Mouse (Mus musculus) lung, postnatal 0 days (tissue): ENCODE measurements at regions not wholly inside any gene's neighbourhood (a gene's known extent, or its start where the extent isn't known, plus 50 kb on each side); places are given as distances from the start of the nearest gene placed in this dataset.

Experiments
- ATAC-seq: fragments of 200-750 bp; cut with Nextera tagmentation; 2 replicates; pipeline ENCODE4 v1.8.0; 2017; ENCODE audit warnings: moderate library complexity
- DNase-seq: peaks from one replicate; pipeline ENCODE4 v3.0.0-alpha.2; 2016; ENCODE audit warnings: low spot score
- H3K27ac ChIP-seq: fragments of 300-500 bp; sonication (generic); 2 replicates; pipeline ENCODE4 v1.5.1; 2014; ENCODE audit warnings: antibody characterized with exemption, mild to moderate bottlenecking, low read length, mixed read lengths
- H3K27me3 ChIP-seq: fragments of 300-500 bp; sonication (generic); replicated peaks from 2 replicates; pipeline ENCODE4 v1.6.1; 2014; ENCODE audit warnings: low read length, mixed read lengths; ENCODE audit not compliant: insufficient read depth
- H3K36me3 ChIP-seq: fragments of 300-500 bp; sonication (generic); 2 replicates; pipeline ENCODE4 v1.6.1; 2014; ENCODE audit warnings: low read length, mixed read lengths; ENCODE audit not compliant: insufficient read depth
- H3K4me1 ChIP-seq: fragments of 300-500 bp; sonication (generic); 2 replicates; pipeline ENCODE4 v1.6.1; 2014; ENCODE audit warnings: antibody characterized with exemption, low read depth, low read length, mixed read lengths; ENCODE audit not compliant: insufficient read depth
- H3K4me2 ChIP-seq: fragments of 300-500 bp; sonication (generic); replicated peaks from 2 replicates; pipeline ENCODE4 v1.6.1; 2014; ENCODE audit warnings: low read depth, mild to moderate bottlenecking, low read length, moderate library complexity, mixed read lengths
- H3K4me3 ChIP-seq: fragments of 300-500 bp; sonication (generic); 2 replicates; pipeline ENCODE4 v1.5.1; 2014; ENCODE audit warnings: low read depth, low read length
- H3K9ac ChIP-seq: fragments of 300-500 bp; sonication (generic); replicated peaks from 2 replicates; pipeline ENCODE4 v1.6.1; 2014; ENCODE audit warnings: low read depth, mild to moderate bottlenecking
- H3K9me3 ChIP-seq: fragments of 300-500 bp; sonication (generic); 2 replicates; pipeline ENCODE4 v1.6.1; 2016; ENCODE audit warnings: low read length, mixed read lengths
- CTCF ChIP-seq: IDR thresholded peaks from 2 replicates; pipeline ENCODE4 v1.5.1; 2016; ENCODE audit warnings: antibody characterized with exemption, mild to moderate bottlenecking
- EP300 ChIP-seq: IDR thresholded peaks from 2 replicates; pipeline ENCODE4 v1.6.1; 2016; ENCODE audit warnings: antibody characterized with exemption, mild to moderate bottlenecking, control low read depth
- WGBS: fragments of 180-500 bp; shearing (Covaris S2); extraction: QIAGEN DNeasy Blood & Tissue Kit; methylation state at CpG from one replicate; pipeline ENCODE4 v1.1.7; 2014; 5-methylcytosine and 5-hydroxymethylcytosine counted together

DNA sequence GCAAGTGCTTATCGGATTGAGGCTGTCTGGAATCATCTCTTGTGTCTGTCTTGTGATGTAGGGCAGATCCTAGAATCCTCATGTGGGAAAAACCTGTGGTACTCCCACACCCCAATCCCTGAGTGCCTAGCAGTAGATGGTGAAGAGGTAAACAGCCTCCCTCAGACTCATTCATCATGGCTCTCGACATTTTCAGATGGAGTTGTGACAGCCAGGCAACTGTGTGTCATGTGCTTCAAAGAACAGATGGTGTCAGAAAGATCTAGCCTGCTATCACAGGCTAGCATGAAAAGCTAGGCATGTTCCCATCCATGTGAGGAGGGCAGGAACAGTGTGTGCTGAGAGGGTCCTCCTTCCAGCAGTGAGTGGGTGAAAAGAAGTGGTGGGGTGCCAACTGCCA is 204.1 kb upstream of the Nmur2 start:
- DNase-seq: no peak
- TF ChIP-seq CTCF (no peak), EP300 (no peak)
- no peak overlapping the region for H3K4me3 ChIP-seq

DNA sequence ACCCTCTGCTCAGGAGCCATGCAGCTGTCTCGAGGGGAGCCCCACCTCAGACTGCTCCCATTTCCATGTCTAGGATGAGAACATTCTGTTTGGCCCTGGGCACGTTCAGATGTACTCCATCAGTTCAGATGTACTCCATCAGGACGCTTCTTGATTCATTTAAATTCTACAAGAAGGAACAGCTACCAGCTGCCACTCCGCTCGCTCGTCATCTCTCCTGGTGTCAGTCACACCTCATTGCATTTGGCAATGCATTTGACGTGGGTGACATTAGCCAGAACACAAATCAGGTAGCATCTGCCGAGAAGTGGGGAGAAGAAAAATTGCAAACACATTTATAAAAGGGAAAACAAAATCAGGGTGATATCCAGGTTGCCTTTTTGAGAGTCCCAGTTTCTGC is 202.6 kb upstream of the Nmur2 start:
- no peak overlapping the region for H3K4me2 ChIP-seq
- ATAC-seq: no peak
- H3K4me1 ChIP-seq: no peaks in the 10 kb centered on the region
- no peak overlapping the region for H3K4me3 ChIP-seq
- WGBS: 62% methylated on average over 8 of the region's 8 CpGs
- no peaks in the 10 kb centered on the region for H3K36me3 ChIP-seq
- TF ChIP-seq EP300 (no peak), CTCF (no peak)
- no peak overlapping the region for H3K9ac ChIP-seq
- no peaks in the 10 kb centered on the region for H3K27me3 ChIP-seq
- H3K9me3 ChIP-seq: no peaks in the 10 kb centered on the region
- H3K27ac ChIP-seq: no peak overlapping the region
- no peak for DNase-seq

More for the DNA sequence above, 204.1 kb upstream of the Nmur2 start:
- H3K9me3 ChIP-seq: no peaks in the 10 kb centered on the region
- ATAC-seq: no peak
- WGBS: 60% methylated on average over 2 of the region's 2 CpGs
- H3K36me3 ChIP-seq: no peaks in the 10 kb centered on the region
- no peak overlapping the region for H3K27ac ChIP-seq
- H3K4me1 ChIP-seq: no peaks in the 10 kb centered on the region
- H3K9ac ChIP-seq: no peak overlapping the region
- H3K27me3 ChIP-seq: no peaks in the 10 kb centered on the region
- no peak overlapping the region for H3K4me2 ChIP-seq

DNA sequence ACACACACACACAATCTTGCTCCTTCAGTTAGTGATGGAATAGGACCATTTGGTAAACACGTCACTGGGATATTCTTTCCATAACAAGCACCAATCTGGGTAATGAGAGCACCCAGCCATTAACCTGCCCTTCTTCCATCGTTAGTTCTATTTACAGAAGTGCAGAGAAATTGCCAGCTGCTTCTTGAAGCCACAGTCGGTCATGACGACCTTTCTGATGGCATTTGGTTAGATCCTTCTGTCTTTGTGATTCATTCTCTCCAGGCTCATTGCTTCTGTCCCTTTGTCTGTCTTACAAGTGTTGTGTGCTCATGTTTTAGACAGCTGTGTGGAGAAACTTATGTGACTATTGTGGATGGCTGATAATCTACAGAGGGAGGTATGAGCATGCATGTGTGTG is 197.9 kb upstream of the Nmur2 start:
- no peaks in the 10 kb centered on the region for H3K9me3 ChIP-seq
- H3K4me3 ChIP-seq: no peak overlapping the region
- WGBS: 62% methylated on average over 4 of the region's 4 CpGs
- no peak overlapping the region for H3K4me2 ChIP-seq
- no peak overlapping the region for H3K9ac ChIP-seq
- H3K27ac ChIP-seq: no peak overlapping the region
- no peaks in the 10 kb centered on the region for H3K27me3 ChIP-seq
- no peak for ATAC-seq
- no peak for DNase-seq
- no peaks in the 10 kb centered on the region for H3K36me3 ChIP-seq
- H3K4me1 ChIP-seq: no peaks in the 10 kb centered on the region
- TF ChIP-seq EP300 (no peak), CTCF (no peak)

DNA sequence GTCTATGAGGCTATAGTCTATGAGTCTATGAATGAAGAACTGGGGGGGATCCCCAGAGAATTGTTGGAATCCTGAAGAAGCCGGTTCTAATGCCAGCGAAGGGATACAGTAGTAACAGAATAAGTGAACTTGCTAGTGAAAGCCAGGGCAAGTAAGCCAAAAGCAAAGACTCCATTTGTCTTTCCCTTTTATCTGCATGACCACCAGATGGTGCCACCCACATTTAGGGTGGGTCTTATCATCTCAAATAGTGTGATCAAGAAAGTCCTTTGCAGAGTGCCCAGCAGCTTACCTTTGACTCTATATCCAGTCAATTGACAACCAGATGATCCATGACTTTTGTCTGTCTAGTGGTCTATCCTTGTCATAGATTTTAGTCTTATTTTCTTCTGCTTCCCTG is 184.2 kb upstream of the Nmur2 start:
- H3K27me3 ChIP-seq: no peaks in the 10 kb centered on the region
- H3K4me2 ChIP-seq: no peak overlapping the region
- H3K27ac ChIP-seq: no peak overlapping the region
- 78% methylated on average over 2 of the region's 2 CpGs for WGBS
- no peak overlapping the region for H3K4me3 ChIP-seq
- H3K4me1 ChIP-seq: no peaks in the 10 kb centered on the region
- no peaks in the 10 kb centered on the region for H3K36me3 ChIP-seq
- H3K9ac ChIP-seq: no peak overlapping the region
- no peak for DNase-seq
- no peak for ATAC-seq
- no peaks in the 10 kb centered on the region for H3K9me3 ChIP-seq
- TF ChIP-seq EP300 (no peak), CTCF (no peak)

DNA sequence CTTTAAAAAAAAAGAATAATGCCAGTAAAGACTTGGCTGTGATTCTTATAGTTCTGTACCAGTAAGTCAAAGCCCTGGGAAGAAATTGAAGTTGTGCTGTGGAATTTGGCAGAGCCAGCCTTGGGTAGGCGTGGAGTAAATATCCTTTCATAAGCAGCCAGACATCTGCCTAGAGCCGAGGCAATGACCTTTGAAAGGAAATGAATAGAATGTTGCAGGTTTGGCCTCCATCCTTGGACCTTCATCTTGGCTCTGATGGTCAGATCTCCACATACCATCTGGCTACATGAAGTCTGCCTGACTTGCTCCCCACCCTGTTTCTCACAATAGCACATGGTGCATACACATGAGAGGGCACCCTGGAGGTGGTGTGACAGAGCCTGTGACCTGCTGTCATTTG is 174.9 kb upstream of the Nmur2 start:
- ATAC-seq: no peak
- TF ChIP-seq EP300: no peak
- TF ChIP-seq CTCF: no peak
- no peak for DNase-seq
- Histone ChIP-seq H3K27ac (no peak overlapping the region), H3K4me1 (no peaks in the 10 kb centered on the region), H3K9me3 (no peaks in the 10 kb centered on the region), H3K27me3 (no peaks in the 10 kb centered on the region), H3K36me3 (no peaks in the 10 kb centered on the region), H3K4me2 (no peak overlapping the region), H3K9ac (no peak overlapping the region), H3K4me3 (no peak overlapping the region)
- 81% methylated on average over 2 of the region's 2 CpGs for WGBS

DNA sequence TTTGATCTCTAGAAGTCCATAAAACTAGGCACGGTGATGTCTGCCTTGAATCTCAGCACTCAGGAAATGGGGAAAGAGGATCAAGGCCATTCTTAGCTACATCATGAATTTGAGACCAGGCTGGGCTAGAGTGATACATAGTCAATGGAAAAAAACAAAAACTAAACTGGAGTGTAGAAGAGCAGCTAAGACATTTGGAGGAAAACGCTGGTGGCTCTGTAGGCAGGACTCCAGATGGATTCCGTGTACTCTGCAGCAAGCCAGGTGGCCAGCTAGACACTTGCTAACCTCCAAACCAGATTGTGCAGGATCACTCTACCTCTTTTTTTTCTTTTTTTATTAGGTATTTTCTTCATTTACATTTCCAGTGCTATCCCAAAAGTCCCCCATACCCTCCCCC is 161.0 kb upstream of the Nmur2 start:
- 90% methylated on average over 3 of the region's 3 CpGs for WGBS

DNA sequence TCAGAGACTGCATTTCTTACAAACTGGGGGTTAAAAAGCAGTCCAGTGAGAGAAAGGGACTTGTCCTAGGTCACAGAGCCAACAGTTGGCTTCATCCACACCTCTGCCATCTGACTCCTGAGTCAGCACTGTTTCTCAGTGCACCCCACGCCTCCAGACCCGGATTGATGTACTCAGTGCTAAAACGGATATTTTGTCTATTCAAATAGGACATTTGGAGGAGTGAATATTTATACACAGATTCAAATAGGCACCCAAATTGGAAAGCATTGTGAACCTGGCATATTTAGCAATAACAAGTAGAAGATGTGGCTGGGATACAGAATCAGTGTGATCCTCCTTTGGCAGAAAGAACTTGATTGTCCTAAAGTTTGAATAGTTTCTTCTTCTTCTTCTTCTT is 154.5 kb upstream of the Nmur2 start:
- H3K27me3 ChIP-seq: no peaks in the 10 kb centered on the region
- DNase-seq (no peak), ATAC-seq (no peak)
- H3K9ac ChIP-seq: no peak overlapping the region
- TF ChIP-seq EP300 (no peak), CTCF (no peak)
- no peaks in the 10 kb centered on the region for H3K36me3 ChIP-seq
- no peaks in the 10 kb centered on the region for H3K9me3 ChIP-seq
- H3K4me3 ChIP-seq: no peak overlapping the region
- H3K27ac ChIP-seq: no peak overlapping the region
- no peak overlapping the region for H3K4me2 ChIP-seq
- 66% methylated on average over 3 of the region's 3 CpGs for WGBS
- H3K4me1 ChIP-seq: no peaks in the 10 kb centered on the region

More for the DNA sequence above, 161.0 kb upstream of the Nmur2 start:
- Histone ChIP-seq H3K9me3 (no peaks in the 10 kb centered on the region), H3K36me3 (no peaks in the 10 kb centered on the region), H3K4me3 (no peak overlapping the region), H3K4me1 (no peaks in the 10 kb centered on the region), H3K9ac (no peak overlapping the region), H3K4me2 (no peak overlapping the region), H3K27me3 (no peaks in the 10 kb centered on the region), H3K27ac (no peak overlapping the region)
- no peak for TF ChIP-seq CTCF
- DNase-seq (no peak), ATAC-seq (no peak)
